Mouse (Mus musculus) lung, embryonic 14.5 days (tissue): ENCODE data around the gene Akap14. TPM values are rescaled to one million over a fixed set of nuclear protein-coding genes. Genes with fewer than 3 reads are reported as not detected.

Experiments used
- ATAC-seq: fragments of 200-750 bp; cut with Nextera tagmentation; 2 replicates; pipeline ENCODE4 v1.8.0; 2017; ENCODE audit warnings: mild to moderate bottlenecking, moderate TSS enrichment, moderate library complexity; ENCODE audit not compliant: insufficient read depth
- DNase-seq: peaks from one replicate; pipeline ENCODE4 v3.0.0-alpha.2; 2015
- H3K27ac ChIP-seq: fragments of 300-500 bp; sonication (generic); 2 replicates; pipeline ENCODE4 v1.5.1; 2014; ENCODE audit warnings: low read depth, mild to moderate bottlenecking, moderate library complexity
- H3K27me3 ChIP-seq: fragments of 300-500 bp; sonication (generic); 2 replicates; pipeline ENCODE4 v1.6.1; 2014; ENCODE audit warnings: low read length, control low read depth; ENCODE audit not compliant: insufficient read depth
- H3K36me3 ChIP-seq: fragments of 300-500 bp; sonication (generic); 2 replicates; pipeline ENCODE4 v1.6.1; 2014; ENCODE audit warnings: control low read depth; ENCODE audit not compliant: insufficient read depth
- H3K4me1 ChIP-seq: fragments of 300-500 bp; sonication (generic); 2 replicates; pipeline ENCODE4 v1.6.1; 2014; ENCODE audit warnings: antibody characterized with exemption, control low read depth; ENCODE audit not compliant: insufficient read depth
- H3K4me2 ChIP-seq: fragments of 300-500 bp; sonication (generic); 2 replicates; pipeline ENCODE4 v1.6.1; 2014; ENCODE audit warnings: mild to moderate bottlenecking
- H3K4me3 ChIP-seq: fragments of 300-500 bp; sonication (generic); 2 replicates; pipeline ENCODE4 v1.5.1; 2014; ENCODE audit warnings: low read depth, low read length
- H3K9ac ChIP-seq: fragments of 300-500 bp; sonication (generic); 2 replicates; pipeline ENCODE4 v1.6.1; 2014
- H3K9me3 ChIP-seq: fragments of 300-500 bp; sonication (generic); 2 replicates; pipeline ENCODE4 v1.6.1; 2016; ENCODE audit warnings: low read depth, low read length, control low read depth
- CTCF ChIP-seq: IDR thresholded peaks from 2 replicates; pipeline ENCODE4 v1.5.1; 2016; ENCODE audit warnings: antibody characterized with exemption, low read depth
- WGBS: fragments of 180-500 bp; shearing (Covaris S2); extraction: QIAGEN DNeasy Blood & Tissue Kit; methylation state at CpG from one replicate; pipeline ENCODE4 v1.1.7; 2014; 5-methylcytosine and 5-hydroxymethylcytosine counted together
- polyA plus RNA-seq: library from polyadenylated mRNA; unstranded; fragments of >200 nt; fragmentation: Nextera tagmentation; extraction: Ambion mirVana; gene quantifications from 2 replicates; pipeline ENCODE4 v1.2.1, GENCODE M21; 2014

Akap14 gene
- polyA plus RNA-seq, 1 experiment from 2014 or later: 0.09 TPM

DNA sequence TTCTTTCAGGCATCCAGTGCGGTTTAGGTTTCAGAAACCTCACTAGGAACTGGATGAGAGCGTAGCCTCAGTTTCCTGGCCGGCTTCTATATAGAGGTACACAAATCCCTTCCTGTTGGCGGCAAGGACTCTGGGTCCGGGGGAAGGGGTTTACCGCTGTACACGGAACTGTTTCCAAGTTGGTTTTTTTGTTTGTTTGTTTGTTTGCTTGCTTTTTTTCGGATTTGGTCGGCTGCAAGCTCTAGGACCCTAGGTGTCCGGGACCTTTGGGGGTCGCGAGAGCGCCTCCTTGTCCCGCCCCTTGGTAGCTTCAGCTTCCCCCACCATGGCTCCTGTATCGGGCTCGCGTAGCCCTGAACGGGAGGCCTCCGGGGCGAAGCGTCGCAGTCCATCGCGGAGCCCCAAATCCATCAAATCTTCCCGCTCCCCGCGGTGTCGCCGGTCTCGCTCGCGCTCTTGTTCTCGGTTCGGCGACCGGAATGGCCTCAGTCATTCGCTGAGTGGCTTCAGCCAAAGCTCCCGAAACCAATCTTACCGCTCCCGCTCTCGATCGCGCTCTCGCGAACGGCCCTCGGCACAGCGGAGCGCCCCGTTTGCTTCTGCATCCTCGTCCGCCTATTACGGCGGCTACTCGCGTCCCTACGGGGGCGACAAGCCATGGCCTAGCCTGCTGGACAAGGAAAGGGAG is 41.8 kb downstream of the Akap14 start, which contains the start of gene Nkap:
Gene Nkap (plus strand): TSS at position 125 of the 688 bp plus-strand sequence.
- 9% methylated on average over 58 of the region's 58 CpGs for WGBS
- peak within 1 kb of the TSS; percentile 82 for H3K27ac ChIP-seq
- DNase-seq: peak; percentile 88
- no peak for TF ChIP-seq CTCF
- peak within 1 kb of the TSS; percentile 76 for H3K9ac ChIP-seq
- ATAC-seq: peak; percentile 92
- no peaks in the 10 kb centered on the region for H3K27me3 ChIP-seq
- peak within 1 kb of the TSS; percentile 61 for H3K4me3 ChIP-seq
- H3K9me3 ChIP-seq: no peaks in the 10 kb centered on the region
- H3K4me2 ChIP-seq: peak within 1 kb of the TSS; percentile 59
- no peaks in the 10 kb centered on the region for H3K4me1 ChIP-seq
- H3K36me3 ChIP-seq: no peaks in the 10 kb centered on the region

DNA sequence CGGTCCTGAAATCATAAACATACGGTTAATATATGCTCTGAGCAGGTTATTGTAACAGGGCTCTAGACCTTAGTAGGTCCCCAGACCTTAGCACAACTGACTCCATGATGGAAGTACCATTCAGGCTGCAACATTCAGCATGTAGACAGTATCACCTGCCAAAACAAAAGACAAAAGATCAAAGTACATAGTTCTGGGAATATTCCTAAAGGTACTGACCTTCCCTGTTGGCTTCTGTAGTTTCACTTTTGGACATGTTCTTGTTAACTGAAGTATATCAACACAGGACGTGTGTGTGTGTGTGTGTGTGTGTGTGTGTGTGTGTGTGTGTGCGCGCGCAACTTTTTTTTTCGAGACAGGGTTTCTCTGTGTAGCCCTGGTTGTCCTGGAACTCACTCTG is 43.1 kb downstream of the Akap14 start:
- no peaks in the 10 kb centered on the region for H3K4me1 ChIP-seq
- H3K4me3 ChIP-seq: no peak overlapping the region
- H3K27me3 ChIP-seq: no peaks in the 10 kb centered on the region
- H3K36me3 ChIP-seq: no peaks in the 10 kb centered on the region
- H3K9ac ChIP-seq: no peak overlapping the region
- 91% methylated on average over 7 of the region's 7 CpGs for WGBS
- H3K27ac ChIP-seq: no peak overlapping the region
- H3K9me3 ChIP-seq: no peaks in the 10 kb centered on the region
- DNase-seq: no peak
- no peak overlapping the region for H3K4me2 ChIP-seq
- ATAC-seq: no peak
- no peak for TF ChIP-seq CTCF

DNA sequence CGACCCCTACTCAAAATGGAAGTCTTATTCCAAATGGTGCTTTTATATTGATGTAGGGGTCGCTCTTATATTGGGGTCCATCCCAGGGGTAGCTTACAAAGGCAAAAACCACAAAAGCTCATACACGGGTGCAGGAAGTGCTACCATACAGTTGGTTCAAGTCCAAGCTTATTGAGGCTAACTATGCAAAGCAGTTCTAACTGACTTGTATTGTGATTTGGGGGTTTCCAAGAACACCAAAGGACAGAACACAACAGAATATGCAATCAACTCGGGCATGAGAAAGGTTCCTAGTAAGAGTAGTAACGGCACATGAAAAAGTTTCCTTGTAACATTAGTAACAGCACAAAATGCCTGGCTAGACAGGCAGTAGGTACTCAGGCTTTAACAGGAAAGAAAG is 48.4 kb downstream of the Akap14 start:
- no peak for ATAC-seq
- WGBS: 63% methylated on average over 5 of the region's 5 CpGs
- Histone ChIP-seq H3K9me3 (no peaks in the 10 kb centered on the region), H3K4me3 (no peak overlapping the region), H3K4me2 (no peak overlapping the region), H3K9ac (no peak overlapping the region), H3K27me3 (no peaks in the 10 kb centered on the region), H3K27ac (no peak overlapping the region), H3K4me1 (no peaks in the 10 kb centered on the region), H3K36me3 (no peaks in the 10 kb centered on the region)
- no peak for DNase-seq
- TF ChIP-seq CTCF: no peak

DNA sequence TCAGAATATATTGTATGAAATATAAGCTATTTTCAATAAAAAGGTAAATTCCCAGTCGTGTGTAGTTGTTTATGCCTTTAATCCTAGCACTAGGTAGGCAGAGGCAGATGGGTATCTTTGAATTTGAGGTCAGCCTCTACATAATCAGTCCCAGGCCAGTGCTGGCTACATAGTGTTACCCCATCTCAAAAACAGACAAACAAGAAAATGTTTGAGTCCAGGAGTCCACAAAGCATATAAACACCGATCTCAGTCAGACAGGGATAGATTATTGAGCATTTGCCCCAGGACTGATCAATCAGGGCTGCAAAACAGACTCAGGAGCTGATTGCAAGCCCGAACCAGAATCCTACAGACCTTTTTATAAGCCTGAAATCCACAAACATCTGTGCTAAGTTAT is 49.1 kb downstream of the Akap14 start:
- Histone ChIP-seq H3K4me3 (no peak overlapping the region), H3K9ac (no peak overlapping the region), H3K27ac (no peak overlapping the region), H3K4me1 (no peaks in the 10 kb centered on the region), H3K27me3 (no peaks in the 10 kb centered on the region), H3K9me3 (no peaks in the 10 kb centered on the region), H3K4me2 (no peak overlapping the region), H3K36me3 (no peaks in the 10 kb centered on the region)
- ATAC-seq: no peak
- TF ChIP-seq CTCF: no peak
- no peak for DNase-seq
- 52% methylated on average over 3 of the region's 3 CpGs for WGBS

DNA sequence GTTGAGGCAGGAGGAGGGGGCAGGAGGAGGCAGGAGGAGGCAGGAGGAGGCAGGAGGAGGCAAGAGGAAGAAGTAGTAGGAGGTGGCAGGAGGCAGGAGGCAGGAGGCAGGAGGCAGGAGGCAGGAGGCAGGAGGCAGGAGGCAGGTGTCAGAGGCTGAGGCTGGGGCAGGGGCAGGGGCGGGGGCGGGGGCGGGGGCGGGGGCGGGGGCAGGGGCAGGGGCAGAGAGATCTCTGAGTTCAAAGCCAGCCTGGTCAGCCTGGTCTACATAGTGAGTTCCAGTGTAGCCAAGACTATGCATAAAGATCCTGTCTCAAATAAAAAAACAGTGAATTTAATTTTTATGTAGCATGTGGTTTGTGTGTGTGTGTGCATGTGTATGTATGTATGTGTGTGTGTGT is 51.6 kb downstream of the Akap14 start:
- DNase-seq (no peak), ATAC-seq (no peak)
- Histone ChIP-seq H3K27me3 (no peaks in the 10 kb centered on the region), H3K27ac (no peak overlapping the region), H3K4me1 (no peaks in the 10 kb centered on the region), H3K9me3 (no peaks in the 10 kb centered on the region), H3K4me2 (no peak overlapping the region), H3K9ac (no peak overlapping the region), H3K4me3 (no peak overlapping the region), H3K36me3 (no peaks in the 10 kb centered on the region)
- WGBS: no CpG with 5 or more reads among the region's 5 CpGs
- no peak for TF ChIP-seq CTCF

DNA sequence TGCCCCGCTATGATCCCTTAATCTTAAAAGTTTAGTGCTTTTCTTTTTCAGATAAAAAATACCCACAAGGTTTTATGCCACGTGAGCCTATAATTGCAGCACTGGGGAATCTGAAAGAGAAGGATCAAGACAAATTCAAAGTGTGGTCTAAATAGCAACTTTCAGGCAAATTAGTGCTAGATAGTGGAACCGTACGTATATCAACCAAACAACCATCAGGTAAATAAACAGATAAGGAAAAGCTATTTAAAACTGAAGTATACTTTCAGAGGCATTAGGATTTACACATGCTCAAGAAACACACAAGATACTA is 57.8 kb downstream of the Akap14 start:
- WGBS: 71% methylated on average over 4 of the region's 4 CpGs
- TF ChIP-seq CTCF: no peak
- H3K9ac ChIP-seq: no peak overlapping the region
- no peak overlapping the region for H3K27ac ChIP-seq
- no peak for DNase-seq
- no peak overlapping the region for H3K4me2 ChIP-seq
- no peak overlapping the region for H3K4me3 ChIP-seq
- no peaks in the 10 kb centered on the region for H3K27me3 ChIP-seq
- no peaks in the 10 kb centered on the region for H3K4me1 ChIP-seq
- ATAC-seq: no peak
- no peaks in the 10 kb centered on the region for H3K9me3 ChIP-seq
- H3K36me3 ChIP-seq: peaks cover 4% of the 10 kb centered on the region; the same call in 1 of the 2 replicates

DNA sequence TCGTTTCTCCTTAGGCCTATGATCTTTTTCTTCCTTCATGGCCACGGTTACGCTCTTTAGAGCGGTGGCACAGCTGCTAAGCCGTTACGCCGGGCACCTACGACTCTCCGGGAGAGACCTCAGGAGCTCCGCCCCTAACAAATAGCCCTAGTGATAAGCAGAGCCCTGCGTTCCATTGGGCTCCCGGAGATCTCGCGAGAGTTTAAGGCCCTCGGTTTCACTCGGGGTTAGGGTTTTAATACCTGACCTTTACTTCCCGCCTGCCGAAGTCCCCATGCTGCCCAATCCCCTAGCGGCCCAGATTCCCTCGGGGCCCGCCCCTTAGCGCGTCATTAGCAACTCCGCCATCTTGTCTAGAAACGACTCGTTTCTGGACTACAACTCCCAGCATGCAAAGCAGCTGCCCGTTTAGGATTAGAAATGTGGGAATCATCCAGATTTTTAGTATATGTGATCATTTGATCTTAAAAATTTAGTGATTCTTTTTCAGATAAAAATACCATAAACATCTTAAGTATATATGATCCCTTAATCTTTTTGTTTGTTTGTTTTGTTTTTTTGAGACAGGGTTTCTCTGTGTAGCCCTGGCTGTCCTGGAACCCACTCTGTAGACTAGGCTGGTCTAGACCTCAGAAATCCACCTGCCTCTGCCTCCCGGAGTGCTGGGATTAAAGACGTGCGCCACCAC is 58.3 kb downstream of the Akap14 start, which contains the start of gene Upf3b:
Gene Upf3b (minus strand): TSS at position 130 of the 688 bp plus-strand sequence.
- DNase-seq (peak; percentile 97), ATAC-seq (peak; percentile 99)
- TF ChIP-seq CTCF: no peak
- peak within 1 kb of the TSS; percentile 79; the same call in 1 of the 2 replicates for H3K27ac ChIP-seq
- peaks cover 4% of the 10 kb centered on the region; the same call in 1 of the 2 replicates for H3K36me3 ChIP-seq
- WGBS: 10% methylated on average over 30 of the region's 30 CpGs
- H3K27me3 ChIP-seq: no peaks in the 10 kb centered on the region
- H3K4me3 ChIP-seq: peak within 1 kb of the TSS; percentile 53
- peak within 1 kb of the TSS; percentile 61 for H3K9ac ChIP-seq
- H3K9me3 ChIP-seq: no peaks in the 10 kb centered on the region
- H3K4me1 ChIP-seq: no peaks in the 10 kb centered on the region
- peak within 1 kb of the TSS; percentile 68 for H3K4me2 ChIP-seq
